Mouse (Mus musculus) bone marrow macrophage, adult 2 months (primary cell): ENCODE measurements at regions not wholly inside any gene's neighbourhood (a gene's known extent, or its start where the extent isn't known, plus 50 kb on each side); places are given as distances from the start of the nearest gene placed in this dataset.

Source experiments
- CTCF ChIP-seq: IDR thresholded peaks from 2 replicates; pipeline ENCODE4 v1.5.1; 2012; ENCODE audit warnings: low read depth, mild to moderate bottlenecking, low read length, moderate library complexity
- POLR2A ChIP-seq: IDR thresholded peaks from 2 replicates; pipeline ENCODE4 v1.6.1; 2012; ENCODE audit warnings: mild to moderate bottlenecking, low read depth, low read length, borderline replicate concordance

DNA sequence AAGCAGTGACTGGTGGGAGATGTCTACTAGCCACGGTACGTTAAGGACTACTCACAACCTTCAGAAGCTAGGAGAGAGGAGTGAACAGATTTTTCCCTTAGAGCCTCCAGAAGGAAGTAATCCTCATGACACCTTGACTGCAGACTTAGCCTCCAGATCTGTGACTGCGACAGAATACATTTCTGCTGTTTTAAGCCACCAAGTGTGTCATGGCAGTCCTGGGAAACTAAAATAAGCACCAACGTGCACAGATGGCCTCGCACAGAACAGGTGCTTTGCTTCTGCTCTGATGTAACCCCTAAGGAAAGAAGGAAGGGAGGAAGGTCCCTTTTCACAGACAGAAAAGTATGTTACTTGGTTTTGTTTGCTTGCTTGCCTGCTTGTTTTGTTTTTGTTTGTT is 151.5 kb upstream of the Adra1b start:
- no peak for TF ChIP-seq CTCF
- no peak for TF ChIP-seq POLR2A
